In genomic region chr7:97330931-97331645, GRCm38 (mm10) we compare ENCODE assay signal across 1 mouse cellular context.
TF ChIP-seq lines count a peak whose summit lies in the region.

No protein-coding gene starts in this region.

TF ChIP-seq in CH12.LX, 34 proteins besides CTCF, POLR2A, EP300 and RAD21 (continued from another document):
- TF ChIP-seq MEF2A (IDR thresholded peaks at IDR 0.05; ENCODE audit: borderline replicate concordance, low read depth, low read length) (no peak), CHD2 (IDR thresholded peaks at IDR 0.05; ENCODE audit: low read length) (no peak), TBP (conservative IDR thresholded peaks at IDR 0.05; ENCODE audit: low read depth, low read length) (no peak), PAX5 (IDR thresholded peaks at IDR 0.05; ENCODE audit: low read length) (no peak), E2F4 (IDR thresholded peaks at IDR 0.05; ENCODE audit: insufficient replicate concordance, low read depth, low read length) (no peak), NRF1 (IDR thresholded peaks at IDR 0.05; ENCODE audit: low read depth, low read length) (no peak), BHLHE40 (IDR thresholded peaks at IDR 0.05; ENCODE audit: low read depth, low read length) (no peak), JUN (IDR thresholded peaks at IDR 0.05; ENCODE audit: insufficient read depth, low read depth, low read length) (no peak), ELF1 (IDR thresholded peaks at IDR 0.05; ENCODE audit: low read depth, low read length) (no peak), USF1 (IDR thresholded peaks at IDR 0.05; ENCODE audit: low read depth, low read length) (no peak), TCF12 (IDR thresholded peaks at IDR 0.05; ENCODE audit: low read depth, low read length) (no peak), ZC3H11A (IDR thresholded peaks at IDR 0.05; ENCODE audit: low read depth, low read length) (no peak), RCOR1 (conservative IDR thresholded peaks at IDR 0.05; ENCODE audit: low read depth, low read length) (no peak), POLR2AphosphoS2 (IDR thresholded peaks at IDR 0.05; ENCODE audit: low read depth, low read length) (no peak), MAZ (IDR thresholded peaks at IDR 0.05; ENCODE audit: low read depth, low read length) (no peak)
